Mouse (Mus musculus) MEL (cell line): ENCODE measurements around the gene St13. TPM values are rescaled to one million over a fixed set of nuclear protein-coding genes. Genes with fewer than 3 reads are reported as not detected.

Source experiments
- BHLHE40 ChIP-seq: IDR thresholded peaks from 2 replicates; pipeline ENCODE4 v1.6.1; 2012; ENCODE audit warnings: low read depth, mild to moderate bottlenecking, inconsistent platforms, low read length, improper control_type of control experiment, borderline replicate concordance
- CHD1 ChIP-seq: IDR thresholded peaks from 2 replicates; pipeline ENCODE4 v1.6.1; 2012; ENCODE audit warnings: low read depth, mild to moderate bottlenecking, inconsistent platforms, low read length, improper control_type of control experiment
- EP300 ChIP-seq, 2 experiments: IDR thresholded peaks; 2 replicates each; pipeline ENCODE4 v1.6.1; 2011; ENCODE audit warnings: improper control_type of control experiment in 2 of 2, low read length in 2 of 2, low read depth in 1 of 2, mild to moderate bottlenecking in 1 of 2
- GABPA ChIP-seq: IDR thresholded peaks from 2 replicates; pipeline ENCODE4 v1.6.1; 2012; ENCODE audit warnings: low read depth, mild to moderate bottlenecking, inconsistent platforms, low read length, improper control_type of control experiment, moderate library complexity
- GATA1 ChIP-seq: IDR thresholded peaks from 2 replicates; pipeline ENCODE4 v1.6.1; 2011; ENCODE audit warnings: low read depth, low read length, improper control_type of control experiment
- JUND ChIP-seq: IDR thresholded peaks from 2 replicates; pipeline ENCODE4 v1.6.1; 2011; ENCODE audit warnings: low read depth, mild to moderate bottlenecking, improper control_type of control experiment, low read length
- KAT2A ChIP-seq: conservative IDR thresholded peaks from 2 replicates; pipeline ENCODE4 v1.6.1; 2012; ENCODE audit warnings: low read depth, low read length, improper control_type of control experiment, inconsistent platforms
- MAFK ChIP-seq: IDR thresholded peaks from 2 replicates; pipeline ENCODE4 v1.6.1; 2011; ENCODE audit warnings: low read depth, mild to moderate bottlenecking, low read length, improper control_type of control experiment, borderline replicate concordance
- MAZ ChIP-seq: IDR thresholded peaks from 2 replicates; pipeline ENCODE4 v1.6.1; 2012; ENCODE audit warnings: low read depth, mild to moderate bottlenecking, inconsistent platforms, low read length, improper control_type of control experiment
- MEF2A ChIP-seq: IDR thresholded peaks from 2 replicates; pipeline ENCODE4 v1.6.1; 2014; ENCODE audit warnings: low read depth, mild to moderate bottlenecking, inconsistent platforms, low read length, improper control_type of control experiment; ENCODE audit not compliant: poor library complexity, insufficient replicate concordance, severe bottlenecking; ENCODE audit errors: extremely low read depth
- MXI1 ChIP-seq: IDR thresholded peaks from 2 replicates; pipeline ENCODE4 v1.6.1; 2011; ENCODE audit warnings: mild to moderate bottlenecking, low read depth, low read length, improper control_type of control experiment
- MYC ChIP-seq: IDR thresholded peaks from 2 replicates; pipeline ENCODE4 v1.6.1; 2011; ENCODE audit warnings: low read depth, mild to moderate bottlenecking, low read length, improper control_type of control experiment, moderate library complexity
- NELFE ChIP-seq: IDR thresholded peaks from 2 replicates; pipeline ENCODE4 v1.6.1; 2011; ENCODE audit warnings: low read depth, low read length, improper control_type of control experiment
- NRF1 ChIP-seq: IDR thresholded peaks from 2 replicates; pipeline ENCODE4 v1.6.1; 2014; ENCODE audit warnings: low read depth, mild to moderate bottlenecking, inconsistent platforms, low read length, improper control_type of control experiment, moderate library complexity; ENCODE audit not compliant: poor library complexity, insufficient read depth, severe bottlenecking
- POLR2A ChIP-seq, 2 experiments: IDR thresholded peaks; 2 replicates each; pipeline ENCODE4 v1.6.1; 2011 to 2012; ENCODE audit warnings: low read length in 2 of 2, mild to moderate bottlenecking in 2 of 2, control low read depth in 1 of 2, improper control_type of control experiment in 1 of 2, low read depth in 1 of 2, moderate library complexity in 1 of 2; ENCODE audit not compliant: control insufficient read depth in 1 of 2, insufficient read depth in 1 of 2, poor library complexity in 1 of 2
- RAD21 ChIP-seq: IDR thresholded peaks from 2 replicates; pipeline ENCODE4 v1.6.1; 2011; ENCODE audit warnings: mild to moderate bottlenecking, low read depth, low read length, improper control_type of control experiment
- RCOR1 ChIP-seq: IDR thresholded peaks from 2 replicates; pipeline ENCODE4 v1.6.1; 2012; ENCODE audit warnings: low read depth, mild to moderate bottlenecking, inconsistent platforms, low read length, improper control_type of control experiment
- SIN3A ChIP-seq: IDR thresholded peaks from 2 replicates; pipeline ENCODE4 v1.6.1; 2012; ENCODE audit warnings: low read length, improper control_type of control experiment, inconsistent platforms
- SMC3 ChIP-seq: IDR thresholded peaks from 2 replicates; pipeline ENCODE4 v1.6.1; 2011; ENCODE audit warnings: low read depth, low read length, improper control_type of control experiment
- TBP ChIP-seq: IDR thresholded peaks from 2 replicates; pipeline ENCODE4 v1.8.0; 2011; ENCODE audit warnings: low read depth, low read length, improper control_type of control experiment
- TCF12 ChIP-seq: IDR thresholded peaks from 2 replicates; pipeline ENCODE4 v1.6.1; 2014; ENCODE audit warnings: low read depth, mild to moderate bottlenecking, inconsistent platforms, low read length, improper control_type of control experiment, moderate library complexity
- UBTF ChIP-seq: IDR thresholded peaks from 2 replicates; pipeline ENCODE4 v1.6.1; 2012; ENCODE audit warnings: low read depth, mild to moderate bottlenecking, inconsistent platforms, low read length, improper control_type of control experiment, moderate library complexity, borderline replicate concordance; ENCODE audit not compliant: insufficient read depth
- USF1 ChIP-seq: IDR thresholded peaks from 2 replicates; pipeline ENCODE4 v1.6.1; 2014; ENCODE audit warnings: low read depth, mild to moderate bottlenecking, inconsistent platforms, low read length, improper control_type of control experiment, moderate library complexity
- ZC3H11A ChIP-seq: IDR thresholded peaks from 2 replicates; pipeline ENCODE4 v1.6.1; 2012; ENCODE audit warnings: low read depth, mild to moderate bottlenecking, inconsistent platforms, low read length, improper control_type of control experiment
- ZKSCAN1 ChIP-seq: IDR thresholded peaks from 2 replicates; pipeline ENCODE4 v1.6.1; 2012; ENCODE audit warnings: low read depth, mild to moderate bottlenecking, inconsistent platforms, low read length, improper control_type of control experiment, moderate library complexity
- ZNF384 ChIP-seq: IDR thresholded peaks from 2 replicates; pipeline ENCODE4 v1.6.1; 2012; ENCODE audit warnings: low read depth, mild to moderate bottlenecking, inconsistent platforms, low read length, improper control_type of control experiment
- polyA plus RNA-seq, 2 experiments: library from polyadenylated mRNA; stranded (reverse) in 1 of 2; unstranded in 1 of 2; fragments of >175 nt in 1 of 2; fragments of >200 nt in 1 of 2; gene quantifications; 2 replicates each; pipeline versions ENCODE4 v1.2.1 to v1.2.4; 2012; ENCODE audit warnings: low replicate concordance in 2 of 2, low read depth in 1 of 2; ENCODE audit not compliant: insufficient read length in 2 of 2, insufficient read depth in 1 of 2, missing spikeins in 1 of 2
- total RNA-seq: library from RNA; depleted of rRNA; stranded (reverse); fragments of 300-350 nt; gene quantifications from 2 replicates; pipeline ENCODE4 v1.2.3, GENCODE M21; 2012

St13 gene
- total and polyA plus RNA-seq, 3 experiments = 191 to 423 TPM; not detected in 1

GRCm38 (mm10) chr15:81360345-81361021 lies 39.4 kb downstream of the St13 start, which contains the start of gene Slc25a17 (continued):
- no peak for TF ChIP-seq MAFK
- TF ChIP-seq UBTF = no peak
- no peak for TF ChIP-seq BHLHE40
- peak; percentile 77 for TF ChIP-seq SIN3A
- TF ChIP-seq JUND = no peak
- TF ChIP-seq NELFE = peak; percentile 88
- TF ChIP-seq TCF12 = peak; percentile 37; the same call in 1 of the 2 replicates
- TF ChIP-seq ZC3H11A = no peak
- TF ChIP-seq GATA1 = no peak
- TF ChIP-seq GABPA = no peak
- TF ChIP-seq CHD1 = no peak
- TF ChIP-seq TBP = peak; percentile 73
- peak; percentile 50 for TF ChIP-seq MYC
- TF ChIP-seq MEF2A = no peak
- no peak; the same call in 1 of the 2 replicates for TF ChIP-seq USF1
- no peak for TF ChIP-seq RCOR1
- TF ChIP-seq ZKSCAN1 = no peak
- TF ChIP-seq ZNF384 = no peak
- peak; percentile 64 for TF ChIP-seq KAT2A
- TF ChIP-seq SMC3 = no peak
- TF ChIP-seq POLR2A (IDR thresholded peaks at IDR 0.05; ENCODE audit: control insufficient read depth in 1 of 2, insufficient read depth in 1 of 2, low read depth in 1 of 2, low read length in 2 of 2, poor library complexity in 1 of 2) = peak; percentile 75 to 88; a peak in 3 of 4 replicates
- no peak for TF ChIP-seq RAD21
- TF ChIP-seq NRF1 = peak; percentile 42; the same call in 1 of the 2 replicates
- TF ChIP-seq MAZ = peak; percentile 89
- TF ChIP-seq MXI1 = peak; percentile 79; the same call in 1 of the 2 replicates
- TF ChIP-seq EP300 (IDR thresholded peaks at IDR 0.05; ENCODE audit: low read depth in 1 of 2, low read length in 2 of 2) = no peak
